Mouse (Mus musculus) forebrain, embryonic 15.5 days (tissue): ENCODE measurements around the gene Aebp1. TPM values are rescaled to one million over a fixed set of nuclear protein-coding genes. Genes with fewer than 3 reads are reported as not detected.

Experiments
- ATAC-seq: fragments of 200-750 bp; cut with Nextera tagmentation; replicated peaks from 2 replicates; pipeline ENCODE4 v1.8.0; 2017; ENCODE audit warnings: mild to moderate bottlenecking, moderate TSS enrichment, moderate library complexity
- H3K27ac ChIP-seq: fragments of 300-500 bp; sonication (generic); replicated peaks from 2 replicates; pipeline ENCODE4 v1.5.1; 2015; ENCODE audit warnings: mild to moderate bottlenecking, inconsistent platforms
- H3K27me3 ChIP-seq: fragments of 300-500 bp; sonication (generic); 2 replicates; pipeline ENCODE4 v1.6.1; 2015; ENCODE audit warnings: inconsistent platforms
- H3K36me3 ChIP-seq: fragments of 300-500 bp; sonication (generic); 2 replicates; pipeline ENCODE4 v1.6.1; 2015; ENCODE audit warnings: mild to moderate bottlenecking, inconsistent platforms
- H3K4me1 ChIP-seq: fragments of 300-500 bp; sonication (generic); 2 replicates; pipeline ENCODE4 v1.6.1; 2015; ENCODE audit warnings: inconsistent platforms
- H3K4me2 ChIP-seq: fragments of 300-500 bp; sonication (generic); replicated peaks from 2 replicates; pipeline ENCODE4 v1.6.1; 2015; ENCODE audit warnings: mild to moderate bottlenecking, inconsistent platforms
- H3K4me3 ChIP-seq: fragments of 300-500 bp; sonication (generic); 2 replicates; pipeline ENCODE4 v1.5.1; 2015; ENCODE audit warnings: mild to moderate bottlenecking, inconsistent platforms
- H3K9ac ChIP-seq: fragments of 300-500 bp; sonication (generic); replicated peaks from 2 replicates; pipeline ENCODE4 v1.6.1; 2015; ENCODE audit warnings: mild to moderate bottlenecking, inconsistent platforms
- H3K9me3 ChIP-seq: fragments of 300-500 bp; sonication (generic); 2 replicates; pipeline ENCODE4 v1.6.1; 2016; ENCODE audit warnings: inconsistent platforms
- WGBS: fragments of 180-500 bp; shearing (Covaris S2); methylation state at CpG from one replicate; pipeline ENCODE4 v1.1.7; 2015; ENCODE audit warnings: mixed read lengths; 5-methylcytosine and 5-hydroxymethylcytosine counted together
- polyA plus RNA-seq: library from polyadenylated mRNA; unstranded; fragments of >200 nt; fragmentation: Nextera tagmentation; extraction: Ambion mirVana; gene quantifications from 2 replicates; pipeline ENCODE4 v1.2.1, GENCODE M21; 2015

The Aebp1 gene
- polyA plus RNA-seq, 1 experiment from 2014 or later: 10.4 TPM

GRCm38 (mm10) chr11:5840346-5840745 is 21.4 kb upstream of the Aebp1 start:
- Histone ChIP-seq H3K27ac (no peak overlapping the region), H3K4me3 (no peak overlapping the region), H3K9me3 (no peaks in the 10 kb centered on the region), H3K36me3 (no peaks in the 10 kb centered on the region), H3K27me3 (no peaks in the 10 kb centered on the region), H3K9ac (no peak overlapping the region), H3K4me2 (no peak overlapping the region), H3K4me1 (peaks cover 8% of the 10 kb centered on the region)
- 77% methylated on average over 7 of the region's 7 CpGs for WGBS
- ATAC-seq: no peak

- WGBS: 96% methylated on average over 2 of the region's 2 CpGs
- Histone ChIP-seq H3K4me3 (no peak overlapping the region), H3K36me3 (no peaks in the 10 kb centered on the region), H3K4me1 (peaks cover 8% of the 10 kb centered on the region), H3K27ac (no peak overlapping the region), H3K9ac (no peak overlapping the region), H3K4me2 (no peak overlapping the region), H3K9me3 (no peaks in the 10 kb centered on the region), H3K27me3 (no peaks in the 10 kb centered on the region)
- no peak for ATAC-seq
Observed at GRCm38 (mm10) chr11:5841751-5842150, 20.0 kb upstream of the Aebp1 start.

- H3K36me3 ChIP-seq: no peaks in the 10 kb centered on the region
- no peak overlapping the region for H3K9ac ChIP-seq
- no peak overlapping the region for H3K27ac ChIP-seq
- H3K4me2 ChIP-seq: no peak overlapping the region
- no peak overlapping the region for H3K4me3 ChIP-seq
- ATAC-seq: no peak
- H3K27me3 ChIP-seq: no peaks in the 10 kb centered on the region
- H3K4me1 ChIP-seq: peaks cover 2% of the 10 kb centered on the region; the same call in 1 of the 2 replicates
- H3K9me3 ChIP-seq: no peaks in the 10 kb centered on the region
- 79% methylated on average over 3 of the region's 3 CpGs for WGBS
Observed at GRCm38 (mm10) chr11:5843131-5843530, 18.6 kb upstream of the Aebp1 start.

DNA sequence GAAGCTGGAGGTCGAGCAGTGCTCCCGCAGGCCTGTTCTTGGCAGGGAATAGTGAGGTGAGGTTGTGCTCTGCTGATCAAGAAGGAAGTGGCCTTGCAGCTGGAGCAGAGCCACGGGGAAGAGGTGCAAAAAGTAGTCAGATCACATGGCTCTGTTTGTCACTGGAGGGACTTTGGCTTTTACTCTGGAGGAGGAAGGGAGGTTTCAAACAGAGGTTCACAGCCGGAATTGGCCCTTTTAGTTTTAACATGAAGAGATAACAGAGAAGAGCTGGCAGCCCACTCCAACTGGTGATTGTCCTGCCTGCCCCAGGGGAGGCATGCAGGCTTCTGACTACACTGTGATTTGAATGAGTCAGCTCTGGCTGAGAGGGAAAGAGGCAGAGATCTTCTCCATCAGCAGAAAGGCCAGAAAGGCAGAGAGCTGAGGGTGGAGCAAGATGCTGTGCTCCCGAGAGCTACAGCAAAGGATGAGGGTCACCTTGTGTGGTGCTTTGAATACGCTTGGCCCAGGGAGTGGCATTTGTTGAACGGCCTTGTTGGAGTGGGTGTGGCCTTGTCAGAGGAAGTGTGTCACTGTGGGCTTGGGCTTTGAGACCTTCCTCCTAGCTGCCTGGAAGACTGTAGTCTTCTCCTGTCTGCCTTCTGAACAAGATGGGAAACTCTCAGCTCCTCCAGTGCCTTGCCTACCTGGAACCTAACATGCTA is 15.0 kb upstream of the Aebp1 start:
- H3K27me3 ChIP-seq: no peaks in the 10 kb centered on the region
- no peak overlapping the region for H3K9ac ChIP-seq
- peaks cover 15% of the 10 kb centered on the region for H3K4me1 ChIP-seq
- no peak for ATAC-seq
- H3K4me2 ChIP-seq: no peak overlapping the region
- no peak overlapping the region for H3K4me3 ChIP-seq
- 79% methylated on average over 7 of the region's 7 CpGs for WGBS
- H3K27ac ChIP-seq: no peak overlapping the region
- H3K9me3 ChIP-seq: no peaks in the 10 kb centered on the region
- no peaks in the 10 kb centered on the region for H3K36me3 ChIP-seq

GRCm38 (mm10) chr11:5848741-5849140 is 13.0 kb upstream of the Aebp1 start:
- H3K4me3 ChIP-seq: no peak overlapping the region
- H3K27ac ChIP-seq: peak overlapping the region; percentile 75
- peak; percentile 92 for ATAC-seq
- no peaks in the 10 kb centered on the region for H3K27me3 ChIP-seq
- no peak overlapping the region for H3K9ac ChIP-seq
- no peaks in the 10 kb centered on the region for H3K36me3 ChIP-seq
- no peak overlapping the region for H3K4me2 ChIP-seq
- 12% methylated on average over 6 of the region's 6 CpGs for WGBS
- no peaks in the 10 kb centered on the region for H3K9me3 ChIP-seq
- peaks cover 15% of the 10 kb centered on the region for H3K4me1 ChIP-seq

DNA sequence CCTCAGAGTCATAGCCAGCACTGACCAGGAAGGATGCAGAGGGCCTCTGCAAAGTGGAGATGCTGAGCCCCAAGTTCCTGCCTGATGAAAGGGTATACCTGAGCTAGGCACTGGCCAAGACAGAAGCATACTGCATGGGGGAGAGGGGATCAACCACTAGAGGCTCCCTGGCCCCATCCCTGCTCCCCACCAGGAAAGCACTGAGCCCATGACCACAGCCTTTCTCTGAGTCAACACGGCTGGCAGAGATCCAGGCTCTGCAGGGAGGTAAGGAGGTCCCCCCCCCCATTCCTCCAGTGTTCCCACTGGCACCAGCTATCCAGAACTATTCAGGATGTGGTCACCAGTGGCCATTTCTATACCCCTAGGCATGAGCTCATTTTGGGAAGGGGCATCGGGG is 12.4 kb upstream of the Aebp1 start:
- ATAC-seq: peak; percentile 72
- H3K27ac ChIP-seq: peak overlapping the region; percentile 75
- WGBS: 49% methylated on average over 2 of the region's 2 CpGs
- H3K4me1 ChIP-seq: peaks cover 15% of the 10 kb centered on the region
- no peak overlapping the region for H3K9ac ChIP-seq
- H3K4me2 ChIP-seq: no peak overlapping the region
- no peak overlapping the region for H3K4me3 ChIP-seq
- no peaks in the 10 kb centered on the region for H3K9me3 ChIP-seq
- no peaks in the 10 kb centered on the region for H3K36me3 ChIP-seq
- H3K27me3 ChIP-seq: no peaks in the 10 kb centered on the region

DNA sequence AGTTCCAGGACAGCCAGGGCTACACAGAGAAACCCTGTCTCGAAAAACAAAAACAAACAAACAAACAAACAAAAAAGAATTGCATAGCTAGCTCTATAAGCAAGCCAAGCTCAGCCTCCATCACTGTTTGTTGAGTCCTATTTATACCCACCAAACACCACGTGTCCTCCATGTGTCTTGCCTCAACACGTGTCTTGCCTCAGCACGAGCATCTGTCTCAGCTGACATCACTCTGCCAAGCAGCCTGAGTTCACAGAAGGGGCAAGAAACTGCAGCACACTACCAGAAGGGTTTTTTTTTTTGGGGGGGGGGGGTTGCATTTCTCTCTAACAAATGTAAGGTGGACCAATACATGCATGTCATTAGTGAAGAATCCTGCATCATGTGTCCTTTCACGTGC is 11.3 kb upstream of the Aebp1 start:
- WGBS: 60% methylated on average over 5 of the region's 5 CpGs
- Histone ChIP-seq H3K4me2 (no peak overlapping the region), H3K4me3 (no peak overlapping the region), H3K4me1 (peaks cover 15% of the 10 kb centered on the region), H3K27me3 (no peaks in the 10 kb centered on the region), H3K36me3 (no peaks in the 10 kb centered on the region), H3K27ac (no peak overlapping the region), H3K9me3 (no peaks in the 10 kb centered on the region), H3K9ac (no peak overlapping the region)
- no peak for ATAC-seq

DNA sequence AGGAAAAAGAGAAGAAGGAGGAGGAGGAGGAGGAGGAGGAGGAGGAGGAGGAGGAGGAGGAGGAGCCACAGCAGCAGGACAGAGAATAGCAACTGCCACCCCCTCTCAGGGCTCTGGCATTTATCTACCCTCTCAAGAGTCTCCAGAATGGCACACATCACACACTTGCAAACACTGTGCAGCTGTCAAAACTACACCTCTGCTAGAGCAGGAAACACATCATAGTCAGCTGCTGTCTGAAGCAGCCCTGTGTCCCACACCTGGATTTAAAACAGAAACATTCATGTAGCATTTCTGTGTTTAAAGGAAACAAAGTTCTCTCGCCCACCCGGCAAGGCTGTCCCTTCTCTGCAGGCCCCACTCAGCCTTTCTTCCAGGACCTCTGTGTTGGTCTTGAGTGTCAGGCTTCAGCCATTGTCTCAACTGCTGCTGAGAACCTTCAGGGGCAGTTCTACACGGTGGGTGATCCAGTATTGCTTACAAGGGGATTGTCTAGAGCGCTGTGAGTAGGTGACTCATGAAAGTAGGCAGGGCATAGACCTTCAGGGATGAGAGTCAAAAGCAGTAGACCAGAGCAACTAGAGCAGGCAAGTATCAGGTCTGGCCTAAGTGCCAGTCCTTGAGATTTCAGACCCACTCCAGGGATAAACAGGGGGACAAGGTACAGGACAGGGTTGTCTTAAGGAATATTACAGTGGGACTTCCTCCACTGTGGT is 10.6 kb upstream of the Aebp1 start:
- H3K4me2 ChIP-seq: no peak overlapping the region
- H3K36me3 ChIP-seq: no peaks in the 10 kb centered on the region
- ATAC-seq: no peak
- no peaks in the 10 kb centered on the region for H3K9me3 ChIP-seq
- no peak overlapping the region for H3K4me3 ChIP-seq
- no peaks in the 10 kb centered on the region for H3K27me3 ChIP-seq
- H3K27ac ChIP-seq: no peak overlapping the region
- H3K9ac ChIP-seq: no peak overlapping the region
- WGBS: 54% methylated on average over 4 of the region's 4 CpGs
- H3K4me1 ChIP-seq: peaks cover 15% of the 10 kb centered on the region

GRCm38 (mm10) chr11:5852314-5852713 is 9.4 kb upstream of the Aebp1 start:
- Histone ChIP-seq H3K27me3 (no peaks in the 10 kb centered on the region), H3K36me3 (no peaks in the 10 kb centered on the region), H3K9me3 (no peaks in the 10 kb centered on the region), H3K9ac (no peak overlapping the region), H3K4me2 (no peak overlapping the region), H3K27ac (no peak overlapping the region), H3K4me1 (peaks cover 15% of the 10 kb centered on the region), H3K4me3 (no peak overlapping the region)
- no peak for ATAC-seq
- WGBS: 64% methylated on average over 1 of the region's 1 CpGs

- no peak overlapping the region for H3K27ac ChIP-seq
- no peak overlapping the region for H3K9ac ChIP-seq
- H3K4me2 ChIP-seq: no peak overlapping the region
- H3K36me3 ChIP-seq: no peaks in the 10 kb centered on the region
- ATAC-seq: no peak
- no peaks in the 10 kb centered on the region for H3K4me1 ChIP-seq
- no peaks in the 10 kb centered on the region for H3K9me3 ChIP-seq
- H3K27me3 ChIP-seq: peaks cover 2% of the 10 kb centered on the region; the same call in 1 of the 2 replicates
- no peak overlapping the region for H3K4me3 ChIP-seq
Observed at GRCm38 (mm10) chr11:5855481-5855880, 6.3 kb upstream of the Aebp1 start.

GRCm38 (mm10) chr11:5855902-5856301 is 5.8 kb upstream of the Aebp1 start:
- no peak overlapping the region for H3K9ac ChIP-seq
- H3K36me3 ChIP-seq: no peaks in the 10 kb centered on the region
- H3K4me2 ChIP-seq: no peak overlapping the region
- H3K4me1 ChIP-seq: 0 out of 2 replicates have a peak, but pooled peaks cover under 1% of the 10 kb centered on the region
- no peak overlapping the region for H3K4me3 ChIP-seq
- H3K27ac ChIP-seq: no peak overlapping the region
- no peak for ATAC-seq
- no peaks in the 10 kb centered on the region for H3K9me3 ChIP-seq
- peaks cover 6% of the 10 kb centered on the region; the same call in 1 of the 2 replicates for H3K27me3 ChIP-seq
- WGBS: 51% methylated on average over 7 of the region's 7 CpGs

GRCm38 (mm10) chr11:5856479-5857130 is 5.1 kb upstream of the Aebp1 start:
- Histone ChIP-seq H3K9ac (no peak overlapping the region), H3K4me1 (peaks cover 7% of the 10 kb centered on the region), H3K36me3 (no peaks in the 10 kb centered on the region), H3K27ac (no peak overlapping the region), H3K27me3 (peaks cover 12% of the 10 kb centered on the region), H3K4me3 (no peak overlapping the region), H3K4me2 (no peak overlapping the region), H3K9me3 (no peaks in the 10 kb centered on the region)
- ATAC-seq: no peak
- 88% methylated on average over 8 of the region's 8 CpGs for WGBS
